Mouse (Mus musculus) liver, embryonic 16.5 days (tissue): ENCODE data around the gene Ppp2r2c. TPM values are rescaled to one million over a fixed set of nuclear protein-coding genes. Genes with fewer than 3 reads are reported as not detected.

Source experiments
- ATAC-seq: fragments of 200-750 bp; cut with Nextera tagmentation; 2 replicates; pipeline ENCODE4 v1.8.0; 2017; ENCODE audit warnings: low read depth, mild to moderate bottlenecking, moderate number of reproducible peaks, moderate library complexity
- H3K27ac ChIP-seq: fragments of 300-500 bp; sonication (generic); 2 replicates; pipeline ENCODE4 v1.5.1; 2014; ENCODE audit warnings: mild to moderate bottlenecking, low read length
- H3K27me3 ChIP-seq: fragments of 300-500 bp; sonication (generic); 2 replicates; pipeline ENCODE4 v1.6.1; 2014; ENCODE audit warnings: low read depth, low read length, mixed read lengths; ENCODE audit not compliant: control insufficient read depth, insufficient read depth
- H3K36me3 ChIP-seq: fragments of 300-500 bp; sonication (generic); 2 replicates; pipeline ENCODE4 v1.6.1; 2014; ENCODE audit warnings: mild to moderate bottlenecking; ENCODE audit not compliant: control insufficient read depth, insufficient read depth
- H3K4me1 ChIP-seq: fragments of 300-500 bp; sonication (generic); 2 replicates; pipeline ENCODE4 v1.6.1; 2014; ENCODE audit warnings: low read depth, low read length, mixed read lengths; ENCODE audit not compliant: control insufficient read depth
- H3K4me2 ChIP-seq: fragments of 300-500 bp; sonication (generic); 2 replicates; pipeline ENCODE4 v1.6.1; 2014; ENCODE audit warnings: low read depth, low read length, mixed read lengths
- H3K4me3 ChIP-seq: fragments of 300-500 bp; sonication (generic); 2 replicates; pipeline ENCODE4 v1.5.1; 2014; ENCODE audit warnings: low read depth, mild to moderate bottlenecking, low read length
- H3K9ac ChIP-seq: fragments of 300-500 bp; sonication (generic); 2 replicates; pipeline ENCODE4 v1.6.1; 2014; ENCODE audit warnings: low read depth, low read length
- H3K9me3 ChIP-seq: fragments of 300-500 bp; sonication (generic); replicated peaks from 2 replicates; pipeline ENCODE4 v1.6.1; 2016; ENCODE audit warnings: low read length; ENCODE audit not compliant: control insufficient read depth
- WGBS: fragments of 180-500 bp; shearing (Covaris S2); extraction: QIAGEN DNeasy Blood & Tissue Kit; methylation state at CpG from one replicate; pipeline ENCODE4 v1.1.7; 2014; ENCODE audit not compliant: insufficient replicate concordance; 5-methylcytosine and 5-hydroxymethylcytosine counted together
- polyA plus RNA-seq: library from polyadenylated mRNA; unstranded; fragments of >200 nt; fragmentation: Nextera tagmentation; extraction: Ambion mirVana; gene quantifications from 2 replicates; pipeline ENCODE4 v1.2.1, GENCODE M21; 2015

Ppp2r2c gene
- polyA plus RNA-seq, 1 experiment from 2014 or later = 0.02 TPM

DNA sequence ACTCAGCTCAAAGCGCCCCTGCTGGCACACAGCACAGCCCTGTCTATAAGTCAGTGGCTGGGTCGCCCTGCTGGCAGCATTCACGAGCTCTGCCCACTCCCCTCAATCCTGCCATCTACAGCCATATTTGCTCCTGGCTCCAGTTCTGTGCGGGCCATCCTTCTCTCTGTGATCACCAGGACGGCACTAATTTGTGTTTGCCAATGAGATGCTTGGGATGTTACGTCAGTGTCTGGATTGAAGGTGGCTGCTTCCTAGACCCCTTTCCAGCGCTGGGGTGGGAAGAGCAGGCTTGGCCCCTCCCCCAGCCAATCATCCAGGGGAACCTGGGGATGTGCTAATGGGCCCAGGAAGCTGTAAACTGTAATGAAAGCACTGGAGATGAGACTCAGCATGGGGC lies 42.7 kb downstream of the Ppp2r2c start:
- H3K36me3 ChIP-seq = no peaks in the 10 kb centered on the region
- no peak overlapping the region for H3K4me2 ChIP-seq
- no peaks in the 10 kb centered on the region for H3K27me3 ChIP-seq
- no peak overlapping the region for H3K9ac ChIP-seq
- H3K9me3 ChIP-seq = no peaks in the 10 kb centered on the region
- 23% methylated on average over 7 of the region's 7 CpGs for WGBS
- no peak overlapping the region for H3K4me3 ChIP-seq
- no peaks in the 10 kb centered on the region for H3K4me1 ChIP-seq
- ATAC-seq = no peak
- H3K27ac ChIP-seq = no peak overlapping the region

- 47% methylated on average over 11 of the region's 11 CpGs for WGBS
- no peaks in the 10 kb centered on the region for H3K4me1 ChIP-seq
- H3K9ac ChIP-seq = no peak overlapping the region
- H3K27me3 ChIP-seq = no peaks in the 10 kb centered on the region
- no peak overlapping the region for H3K4me3 ChIP-seq
- H3K9me3 ChIP-seq = no peaks in the 10 kb centered on the region
- H3K36me3 ChIP-seq = no peaks in the 10 kb centered on the region
- H3K4me2 ChIP-seq = no peak overlapping the region
- H3K27ac ChIP-seq = no peak overlapping the region
- no peak for ATAC-seq
Observed at GRCm38 (mm10) chr5:36911759-36912352, 43.5 kb downstream of the Ppp2r2c start.

- Histone ChIP-seq H3K4me2 (no peak overlapping the region), H3K4me3 (no peak overlapping the region), H3K9me3 (no peaks in the 10 kb centered on the region), H3K36me3 (no peaks in the 10 kb centered on the region), H3K9ac (no peak overlapping the region), H3K4me1 (no peaks in the 10 kb centered on the region), H3K27ac (no peak overlapping the region), H3K27me3 (no peaks in the 10 kb centered on the region)
- 47% methylated on average over 14 of the region's 14 CpGs for WGBS
- no peak for ATAC-seq
Observed at GRCm38 (mm10) chr5:36912602-36913310, 44.4 kb downstream of the Ppp2r2c start.

GRCm38 (mm10) chr5:36915256-36915655 lies 46.9 kb downstream of the Ppp2r2c start:
- no peak for ATAC-seq
- Histone ChIP-seq H3K9ac (no peak overlapping the region), H3K4me3 (no peak overlapping the region), H3K4me2 (no peak overlapping the region), H3K4me1 (no peaks in the 10 kb centered on the region), H3K27ac (no peak overlapping the region), H3K36me3 (no peaks in the 10 kb centered on the region), H3K27me3 (no peaks in the 10 kb centered on the region), H3K9me3 (no peaks in the 10 kb centered on the region)
- whole genome bisulfite sequencing = 62% methylated on average over 3 of the region's 3 CpGs

DNA sequence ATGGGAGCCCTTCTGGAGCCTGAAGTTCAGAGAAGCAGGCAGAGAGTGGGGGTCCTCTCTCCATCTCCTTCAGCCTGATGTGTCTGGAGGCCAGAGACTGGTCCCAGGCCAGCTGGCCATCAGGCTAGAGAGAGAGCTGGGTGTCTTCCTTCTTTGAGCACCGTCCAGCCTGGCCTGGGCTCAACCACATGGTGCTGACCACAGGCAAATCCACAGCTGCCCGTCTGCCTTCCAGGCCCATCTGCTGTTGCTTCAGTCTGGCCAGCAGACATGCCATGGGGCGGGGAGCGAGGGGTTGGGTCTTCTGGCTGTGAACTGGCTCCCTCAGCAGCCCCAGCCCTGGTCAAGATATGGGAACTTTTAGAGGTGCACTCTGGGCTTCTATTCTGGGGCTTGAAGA lies 48.3 kb downstream of the Ppp2r2c start:
- Histone ChIP-seq H3K27me3 (no peaks in the 10 kb centered on the region), H3K36me3 (no peaks in the 10 kb centered on the region), H3K9ac (no peak overlapping the region), H3K4me3 (no peak overlapping the region), H3K27ac (no peak overlapping the region), H3K4me2 (no peak overlapping the region), H3K9me3 (no peaks in the 10 kb centered on the region), H3K4me1 (no peaks in the 10 kb centered on the region)
- 42% methylated on average over 4 of the region's 4 CpGs for WGBS
- ATAC-seq = no peak

GRCm38 (mm10) chr5:36917245-36917644 lies 48.9 kb downstream of the Ppp2r2c start:
- 40% methylated on average over 4 of the region's 4 CpGs for WGBS

DNA sequence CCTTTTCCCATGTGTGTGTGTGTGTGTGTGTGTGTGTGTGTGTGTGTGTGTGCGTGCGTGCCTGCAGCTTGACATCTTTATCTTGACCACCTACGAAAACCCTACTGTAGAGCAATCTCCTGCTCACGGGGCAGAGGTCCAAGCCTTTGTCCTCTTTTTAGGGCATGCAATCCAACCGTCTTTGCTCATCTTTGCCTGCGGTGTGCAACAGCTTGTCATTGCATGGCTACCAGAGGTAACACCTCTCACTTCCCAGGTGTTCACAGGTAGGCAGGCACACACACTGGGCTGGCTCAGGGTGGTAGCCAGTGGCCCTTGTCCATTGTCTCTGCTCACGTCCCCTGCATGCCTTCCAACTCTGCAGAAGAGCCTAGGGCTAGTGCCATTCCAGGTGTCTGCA lies 49.7 kb downstream of the Ppp2r2c start:
- no peak overlapping the region for H3K27ac ChIP-seq
- H3K36me3 ChIP-seq = no peaks in the 10 kb centered on the region
- H3K9ac ChIP-seq = no peak overlapping the region
- 59% methylated on average over 7 of the region's 7 CpGs for WGBS
- no peaks in the 10 kb centered on the region for H3K9me3 ChIP-seq
- no peaks in the 10 kb centered on the region for H3K27me3 ChIP-seq
- ATAC-seq = no peak
- no peaks in the 10 kb centered on the region for H3K4me1 ChIP-seq
- H3K4me2 ChIP-seq = no peak overlapping the region
- no peak overlapping the region for H3K4me3 ChIP-seq

More at GRCm38 (mm10) chr5:36917245-36917644, 48.9 kb downstream of the Ppp2r2c start:
- Histone ChIP-seq H3K4me2 (no peak overlapping the region), H3K27me3 (no peaks in the 10 kb centered on the region), H3K9me3 (no peaks in the 10 kb centered on the region), H3K27ac (no peak overlapping the region), H3K4me3 (no peak overlapping the region), H3K9ac (no peak overlapping the region), H3K4me1 (no peaks in the 10 kb centered on the region), H3K36me3 (no peaks in the 10 kb centered on the region)
- no peak for ATAC-seq

GRCm38 (mm10) chr5:36920072-36920471 lies 51.8 kb downstream of the Ppp2r2c start:
- Histone ChIP-seq H3K36me3 (no peaks in the 10 kb centered on the region), H3K27ac (no peak overlapping the region), H3K4me1 (no peaks in the 10 kb centered on the region), H3K9ac (no peak overlapping the region), H3K4me3 (no peak overlapping the region), H3K9me3 (no peaks in the 10 kb centered on the region), H3K27me3 (no peaks in the 10 kb centered on the region), H3K4me2 (no peak overlapping the region)
- ATAC-seq = no peak
- WGBS = 54% methylated on average over 1 of the region's 1 CpGs

DNA sequence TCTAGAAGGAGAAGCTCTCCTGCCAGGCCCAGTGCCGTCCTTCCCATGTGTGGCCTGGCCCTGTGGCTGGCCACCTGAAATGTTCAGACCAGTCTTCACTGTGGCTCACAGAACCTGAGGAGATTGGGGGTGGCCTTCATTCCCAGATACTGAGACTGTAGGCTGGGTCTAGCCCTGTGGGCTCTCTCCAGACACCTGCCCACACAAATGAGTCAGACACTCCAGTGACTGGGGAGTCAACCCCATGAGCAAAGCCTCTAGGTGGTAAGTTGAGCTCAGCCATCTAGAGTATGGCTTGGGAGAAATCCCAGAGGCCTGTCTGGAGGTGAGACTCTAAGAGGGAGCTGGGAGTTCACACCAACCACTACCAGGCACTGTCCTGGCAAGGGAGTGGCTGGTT lies 53.6 kb downstream of the Ppp2r2c start:
- no peaks in the 10 kb centered on the region for H3K27me3 ChIP-seq
- no peak overlapping the region for H3K9ac ChIP-seq
- 50% methylated on average over 1 of the region's 1 CpGs for WGBS
- no peak for ATAC-seq
- no peaks in the 10 kb centered on the region for H3K9me3 ChIP-seq
- no peak overlapping the region for H3K4me2 ChIP-seq
- H3K36me3 ChIP-seq = no peaks in the 10 kb centered on the region
- no peak overlapping the region for H3K27ac ChIP-seq
- no peak overlapping the region for H3K4me3 ChIP-seq
- no peaks in the 10 kb centered on the region for H3K4me1 ChIP-seq
